Mouse (Mus musculus) liver, postnatal 0 days (tissue): Measurements from ENCODE around the gene Mlycd. TPM values are rescaled to one million over a fixed set of nuclear protein-coding genes. Genes with fewer than 3 reads are reported as not detected.
A peak's percentile ranks its signal among the peaks of the same experiment; 100 is the strongest.

Source experiments
- ATAC-seq: fragments of 200-750 bp; cut with Nextera tagmentation; 2 replicates; pipeline ENCODE4 v1.8.0; 2017; ENCODE audit warnings: mild to moderate bottlenecking, moderate library complexity
- DNase-seq: peaks from one replicate; pipeline ENCODE4 v3.0.0-alpha.2; 2016
- H3K27ac ChIP-seq: fragments of 300-500 bp; sonication (generic); 2 replicates; pipeline ENCODE4 v1.5.1; 2014; ENCODE audit warnings: antibody characterized with exemption, moderate library complexity, mild to moderate bottlenecking, low read depth
- H3K27me3 ChIP-seq: fragments of 300-500 bp; sonication (generic); 2 replicates; pipeline ENCODE4 v1.6.1; 2014; ENCODE audit warnings: low read length, control low read depth, mixed read lengths; ENCODE audit not compliant: insufficient read depth
- H3K36me3 ChIP-seq: fragments of 300-500 bp; sonication (generic); replicated peaks from 2 replicates; pipeline ENCODE4 v1.6.1; 2014; ENCODE audit warnings: mild to moderate bottlenecking, control low read depth, low read length, moderate library complexity, mixed read lengths; ENCODE audit not compliant: insufficient read depth
- H3K4me1 ChIP-seq: fragments of 300-500 bp; sonication (generic); 2 replicates; pipeline ENCODE4 v1.6.1; 2014; ENCODE audit warnings: antibody characterized with exemption, mild to moderate bottlenecking, control low read depth; ENCODE audit not compliant: insufficient read depth
- H3K4me2 ChIP-seq: fragments of 300-500 bp; sonication (generic); 2 replicates; pipeline ENCODE4 v1.6.1; 2014; ENCODE audit warnings: low read depth, mild to moderate bottlenecking, low read length, moderate library complexity, mixed read lengths
- H3K4me3 ChIP-seq: fragments of 300-500 bp; sonication (generic); 2 replicates; pipeline ENCODE4 v1.5.1; 2014; ENCODE audit warnings: low read depth, low read length
- H3K9ac ChIP-seq: fragments of 300-500 bp; sonication (generic); replicated peaks from 2 replicates; pipeline ENCODE4 v1.6.1; 2014; ENCODE audit warnings: mild to moderate bottlenecking, moderate library complexity
- H3K9me3 ChIP-seq: fragments of 300-500 bp; sonication (generic); 2 replicates; pipeline ENCODE4 v1.6.1; 2016; ENCODE audit warnings: mild to moderate bottlenecking, control low read depth, low read length, mixed read lengths
- CTCF ChIP-seq: sonication (generic); IDR thresholded peaks from 2 replicates; pipeline ENCODE4 v1.5.1; 2016; ENCODE audit warnings: antibody characterized with exemption, low read depth
- EP300 ChIP-seq: IDR thresholded peaks from 2 replicates; pipeline ENCODE4 v1.6.1; 2016; ENCODE audit warnings: antibody characterized with exemption, low read depth, mild to moderate bottlenecking
- WGBS: fragments of 180-500 bp; shearing (Covaris S2); extraction: QIAGEN DNeasy Blood & Tissue Kit; methylation state at CpG from one replicate; pipeline ENCODE4 v1.1.7; 2014; ENCODE audit not compliant: insufficient replicate concordance; 5-methylcytosine and 5-hydroxymethylcytosine counted together
- polyA plus RNA-seq: library from polyadenylated mRNA; unstranded; fragments of >200 nt; fragmentation: Nextera tagmentation; extraction: Ambion mirVana; gene quantifications from 2 replicates; pipeline ENCODE4 v1.2.1, GENCODE M21; 2015

The Mlycd gene
- polyA plus RNA-seq, 1 experiment from 2014 or later: 37.0 TPM

- H3K4me1 ChIP-seq: peaks cover 47% of the 10 kb centered on the region
- ATAC-seq: no peak
- H3K9ac ChIP-seq: peak within 1 kb of the TSS; percentile 30
- H3K4me2 ChIP-seq: no peak within 1 kb of the TSS
- DNase-seq: no peak
- H3K27ac ChIP-seq: peak within 1 kb of the TSS; percentile 87
- WGBS: 72% methylated on average over 13 of the region's 13 CpGs
- H3K9me3 ChIP-seq: no peaks in the 10 kb centered on the region
- no peak within 1 kb of the TSS for H3K4me3 ChIP-seq
- no peaks in the 10 kb centered on the region for H3K36me3 ChIP-seq
- H3K27me3 ChIP-seq: no peaks in the 10 kb centered on the region
- TF ChIP-seq EP300 (no peak), CTCF (no peak)
Observed at GRCm38 (mm10) chr8:119433582-119434174, 39.0 kb downstream of the Mlycd start, which contains the start of gene Osgin1. TSS of gene Osgin1 (plus strand) at chr8:119434124.

GRCm38 (mm10) chr8:119434569-119434968 lies 39.9 kb downstream of the Mlycd start:
- H3K36me3 ChIP-seq: no peaks in the 10 kb centered on the region
- ATAC-seq (no peak), DNase-seq (no peak)
- no peaks in the 10 kb centered on the region for H3K9me3 ChIP-seq
- no peak overlapping the region for H3K4me2 ChIP-seq
- peaks cover 43% of the 10 kb centered on the region for H3K4me1 ChIP-seq
- 65% methylated on average over 6 of the region's 6 CpGs for WGBS
- H3K4me3 ChIP-seq: no peak overlapping the region
- 0 out of 2 replicates have a peak overlapping the region, but pooled peaks have one; percentile 7 for H3K9ac ChIP-seq
- H3K27me3 ChIP-seq: no peaks in the 10 kb centered on the region
- peak overlapping the region; percentile 75 for H3K27ac ChIP-seq
- TF ChIP-seq EP300: no peak
- no peak for TF ChIP-seq CTCF

GRCm38 (mm10) chr8:119435527-119435926 lies 40.8 kb downstream of the Mlycd start:
- Histone ChIP-seq H3K36me3 (no peaks in the 10 kb centered on the region), H3K4me1 (peaks cover 41% of the 10 kb centered on the region), H3K9ac (no peak overlapping the region), H3K9me3 (no peaks in the 10 kb centered on the region), H3K27ac (peak overlapping the region; percentile 75; the same call in 1 of the 2 replicates), H3K4me3 (no peak overlapping the region), H3K4me2 (no peak overlapping the region), H3K27me3 (no peaks in the 10 kb centered on the region)
- ATAC-seq (no peak), DNase-seq (no peak)
- 77% methylated on average over 7 of the region's 7 CpGs for WGBS
- no peak for TF ChIP-seq EP300
- TF ChIP-seq CTCF: no peak

- Histone ChIP-seq H3K36me3 (peaks cover 5% of the 10 kb centered on the region), H3K4me1 (peaks cover 40% of the 10 kb centered on the region), H3K9ac (peak overlapping the region; percentile 78), H3K4me3 (peak overlapping the region; percentile 56), H3K9me3 (no peaks in the 10 kb centered on the region), H3K27ac (peak overlapping the region; percentile 94), H3K4me2 (peak overlapping the region; percentile 71), H3K27me3 (no peaks in the 10 kb centered on the region)
- TF ChIP-seq EP300 (no peak), CTCF (no peak)
- no peak for DNase-seq
- ATAC-seq: no peak
- 59% methylated on average over 10 of the region's 10 CpGs for WGBS
Observed at GRCm38 (mm10) chr8:119436331-119436730, 41.7 kb downstream of the Mlycd start.

- peaks cover 11% of the 10 kb centered on the region for H3K36me3 ChIP-seq
- peak; percentile 89 for DNase-seq
- H3K27me3 ChIP-seq: no peaks in the 10 kb centered on the region
- ATAC-seq: peak; percentile 60
- H3K9ac ChIP-seq: peak overlapping the region; percentile 78
- peak overlapping the region; percentile 94 for H3K27ac ChIP-seq
- peaks cover 35% of the 10 kb centered on the region for H3K4me1 ChIP-seq
- H3K4me2 ChIP-seq: peak overlapping the region; percentile 71
- TF ChIP-seq CTCF: peak; percentile 20; the same call in 1 of the 2 replicates
- peak; percentile 70 for TF ChIP-seq EP300
- WGBS: 5% methylated on average over 9 of the region's 9 CpGs
- peak overlapping the region; percentile 56 for H3K4me3 ChIP-seq
- H3K9me3 ChIP-seq: no peaks in the 10 kb centered on the region
Observed at GRCm38 (mm10) chr8:119436933-119437332, 42.3 kb downstream of the Mlycd start.

- peaks cover 17% of the 10 kb centered on the region for H3K36me3 ChIP-seq
- ATAC-seq (no peak), DNase-seq (no peak)
- TF ChIP-seq EP300 (no peak), CTCF (no peak)
- peak overlapping the region; percentile 94 for H3K27ac ChIP-seq
- H3K9ac ChIP-seq: peak overlapping the region; percentile 78
- peak overlapping the region; percentile 56 for H3K4me3 ChIP-seq
- H3K9me3 ChIP-seq: no peaks in the 10 kb centered on the region
- no peaks in the 10 kb centered on the region for H3K27me3 ChIP-seq
- H3K4me1 ChIP-seq: peaks cover 33% of the 10 kb centered on the region
- H3K4me2 ChIP-seq: peak overlapping the region; percentile 71
- 52% methylated on average over 11 of the region's 11 CpGs for WGBS
Observed at GRCm38 (mm10) chr8:119437506-119437905, 42.8 kb downstream of the Mlycd start.
